Mouse (Mus musculus) heart, adult 2 months (tissue): ENCODE measurements around the gene Il1r2.

Source experiments
- CTCF ChIP-seq: fragments of 200-600 bp; IDR thresholded peaks from 2 replicates; pipeline ENCODE4 v1.8.1; 2022; ENCODE audit warnings: antibody characterized with exemption, mild to moderate bottlenecking, moderate library complexity
- EP300 ChIP-seq: fragments of 200-500 bp; IDR thresholded peaks from 2 replicates; pipeline ENCODE4 v1.6.1; 2011; ENCODE audit warnings: low read depth, low read length, control low read depth; ENCODE audit not compliant: insufficient read depth
- POLR2A ChIP-seq: fragments of 200-500 bp; IDR thresholded peaks from 2 replicates; pipeline ENCODE4 v1.6.1; 2011; ENCODE audit warnings: mild to moderate bottlenecking, low read depth, low read length, control low read depth; ENCODE audit not compliant: insufficient read depth

GRCm38 (mm10) chr1:40063409-40063808 is 10.5 kb upstream of the Il1r2 start:
- no peak for TF ChIP-seq POLR2A
- TF ChIP-seq EP300: no peak
- TF ChIP-seq CTCF: no peak
